Mouse (Mus musculus): ENCODE data around the gene Rnf2.

The Rnf2 gene

DNA sequence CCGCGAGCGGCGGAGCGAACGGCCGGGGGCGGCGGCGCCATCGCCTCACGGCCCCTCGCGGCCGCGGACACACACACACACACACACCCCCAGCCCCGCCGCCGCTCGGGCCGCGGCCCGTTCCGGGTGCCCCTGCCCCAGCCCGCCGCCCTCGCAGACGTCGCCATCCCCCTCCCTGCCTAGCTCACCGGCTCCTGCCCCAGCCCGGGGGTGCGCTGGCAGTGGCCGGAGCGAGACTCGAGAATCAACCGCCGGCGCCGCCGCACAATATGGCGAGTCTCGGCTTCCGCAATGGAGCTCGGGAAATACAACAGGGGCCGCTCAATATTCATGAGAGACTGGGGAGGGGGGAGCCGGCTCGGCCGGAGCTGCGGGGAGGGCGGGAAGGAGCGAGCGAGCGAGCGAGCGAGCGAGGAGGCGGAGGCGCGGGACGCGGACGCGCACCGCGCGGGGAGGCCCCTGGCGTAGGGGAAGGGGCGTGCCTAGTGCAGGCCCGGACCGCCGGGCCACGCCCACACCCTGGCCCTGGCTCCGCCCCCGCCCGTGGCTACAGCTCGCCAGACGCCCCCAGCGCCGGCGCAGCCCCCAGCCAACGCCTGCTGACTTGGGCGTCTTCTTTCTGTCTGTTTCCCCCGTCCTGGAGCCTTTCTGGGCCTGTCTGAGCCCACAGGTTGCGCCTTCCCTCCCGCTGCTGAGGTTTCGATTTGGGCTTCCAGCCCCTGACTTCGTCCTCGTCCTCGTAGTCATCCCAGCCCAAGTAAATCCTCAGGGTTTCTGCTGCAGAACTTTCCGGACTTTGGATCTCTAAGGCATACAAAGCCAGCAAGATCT, at the start of gene Rnf2:
Gene Rnf2, minus strand, starts transcription at position 425 of the 831 bp plus-strand sequence.
- DNase-seq (ENCODE audit: low spot score), result peak; percentile 81

DNA sequence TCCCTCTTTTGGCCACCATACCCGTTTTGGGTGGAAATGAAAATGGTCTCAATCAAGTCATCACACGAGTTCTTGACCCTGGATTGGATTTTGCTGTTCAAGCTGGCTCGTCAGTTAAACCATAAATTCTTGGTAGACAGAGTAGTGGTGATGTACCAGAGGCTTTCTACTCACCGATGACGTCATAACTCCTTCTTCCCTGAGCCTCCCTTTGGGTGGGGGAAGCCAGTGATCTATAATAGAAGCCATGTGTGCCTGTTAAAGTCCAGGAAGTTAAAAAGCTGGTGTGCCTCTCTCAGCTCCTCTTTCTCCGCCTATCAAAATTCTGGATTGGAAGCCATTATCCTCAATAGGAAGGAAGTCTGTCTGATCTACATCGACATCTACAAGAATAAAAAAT, 49.0 kb upstream of the Rnf2 start:
- DNase-seq (ENCODE audit: low spot score), result no peak

DNA sequence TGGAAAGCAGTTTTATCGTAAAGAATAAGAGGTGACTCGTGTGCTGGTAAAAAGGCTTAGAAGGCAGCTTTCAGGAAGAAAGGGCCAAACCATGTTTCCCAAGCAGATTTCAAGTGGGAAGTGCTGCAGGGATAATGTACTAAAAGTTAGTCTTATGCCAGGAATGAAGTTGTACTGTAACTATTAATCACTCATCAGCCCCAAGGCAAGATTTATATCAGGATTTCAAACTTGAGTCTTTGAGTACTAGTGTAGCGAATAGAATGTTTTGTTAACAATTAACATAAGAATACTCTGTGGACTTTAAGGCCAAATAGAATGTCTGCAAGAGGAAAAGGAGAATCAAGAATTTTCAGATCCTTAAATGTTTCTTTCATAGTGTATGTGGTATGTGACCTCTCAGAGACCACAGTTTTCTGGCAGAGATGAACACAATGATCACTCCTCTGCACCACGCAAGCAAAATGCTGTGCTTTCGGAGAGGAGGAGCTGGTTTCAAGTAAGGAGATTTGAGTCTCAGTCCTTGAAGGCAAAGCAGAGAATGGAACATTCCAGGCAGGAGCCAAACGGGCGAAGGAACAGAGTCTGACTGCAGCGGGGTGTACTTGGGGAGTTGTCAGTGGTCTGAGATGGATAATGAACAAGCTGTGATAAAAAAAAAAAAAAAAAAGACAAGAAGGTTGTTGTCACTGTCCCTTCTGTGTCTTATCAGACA, 48.3 kb upstream of the Rnf2 start:
- no peak for DNase-seq (ENCODE audit: low spot score)

DNA sequence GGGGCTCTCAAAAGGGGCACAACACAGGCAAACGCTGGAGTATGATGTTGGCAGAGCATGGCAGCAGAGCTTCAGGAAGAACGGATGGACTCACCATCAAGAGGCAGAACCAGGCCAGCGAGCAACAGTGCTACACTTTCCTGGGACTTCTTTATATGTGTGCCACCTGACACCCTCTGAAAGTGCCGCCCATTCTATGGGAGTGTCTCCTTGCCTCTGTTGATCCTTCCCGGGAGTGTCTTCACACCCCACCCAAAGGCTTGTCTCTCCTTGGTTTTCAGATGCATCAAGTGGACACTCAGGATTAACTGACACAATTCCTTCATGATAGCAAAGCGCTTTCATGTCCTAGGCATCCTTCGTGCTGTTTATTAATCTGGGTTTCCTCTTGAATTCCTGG, 44.8 kb upstream of the Rnf2 start:
- DNase-seq (ENCODE audit: low spot score), result no peak

DNA sequence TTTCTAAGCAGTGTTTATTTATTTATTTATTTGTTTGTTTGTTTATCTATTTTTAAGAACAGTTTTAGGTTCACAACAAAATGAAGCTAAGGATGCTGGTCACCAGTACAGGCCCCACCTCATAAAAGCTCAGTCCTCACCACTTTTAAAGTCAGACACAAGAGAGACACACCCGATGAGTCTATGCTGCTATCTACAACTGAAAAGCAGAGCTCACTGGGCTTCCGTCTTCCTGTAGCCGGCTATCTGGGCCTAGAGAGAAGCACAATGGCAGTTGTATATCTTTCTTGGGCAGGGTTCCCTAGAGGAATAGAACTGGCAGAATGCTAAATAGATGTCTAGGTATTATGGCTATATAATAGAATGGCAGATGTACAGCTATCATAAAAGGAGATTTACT, 43.8 kb upstream of the Rnf2 start:
- no peak for DNase-seq (ENCODE audit: low spot score)

DNA sequence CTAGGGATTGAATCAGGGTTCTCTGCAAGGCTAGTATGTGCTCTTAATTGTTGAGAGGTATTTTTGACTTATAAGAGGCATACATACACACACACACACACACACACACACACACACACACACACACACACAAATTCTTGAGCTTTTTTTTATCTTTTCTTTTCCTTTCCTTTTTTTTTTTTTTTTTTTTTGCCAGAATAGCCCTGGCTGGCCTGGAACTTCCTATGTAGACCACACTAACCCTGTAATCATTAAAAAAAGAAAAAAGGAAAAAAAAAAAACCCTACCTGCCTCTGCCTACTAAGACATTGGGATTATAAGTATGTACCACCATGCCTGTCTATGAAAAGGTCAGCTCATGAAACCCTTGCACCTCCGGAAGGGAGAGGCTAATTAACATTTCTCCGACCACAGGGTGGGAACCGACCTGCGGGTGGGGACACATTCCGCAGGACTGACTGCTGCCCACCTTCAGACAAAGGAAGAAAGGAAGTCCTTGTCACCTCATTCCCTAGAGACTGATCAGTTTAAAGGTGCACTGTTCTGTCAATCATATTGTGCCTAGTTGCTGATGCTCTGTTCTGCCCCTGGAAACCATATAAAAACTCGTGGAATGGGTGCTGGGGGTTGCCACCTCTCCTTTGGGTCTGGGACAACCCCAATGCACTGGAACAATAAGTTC, 43.2 kb upstream of the Rnf2 start:
- no peak for DNase-seq (ENCODE audit: low spot score)

DNA sequence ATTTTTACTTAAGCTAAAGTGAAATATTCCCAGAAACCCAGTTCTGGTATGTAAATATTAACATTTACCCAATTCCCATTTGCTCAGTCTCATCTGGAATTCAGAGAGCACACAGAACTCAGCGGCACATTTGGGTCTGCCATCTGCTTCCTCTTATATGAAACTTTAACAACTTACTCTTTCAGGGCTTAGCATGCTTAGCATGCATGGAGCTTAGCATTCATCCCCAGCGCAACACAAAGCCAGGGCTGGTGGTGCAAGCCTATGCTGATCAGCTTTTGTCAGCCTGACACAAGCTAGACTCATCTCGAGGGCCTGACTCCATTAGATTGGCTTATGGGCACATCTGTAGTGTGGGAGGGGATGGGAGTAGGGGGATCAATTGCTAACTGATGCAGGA, 25.9 kb upstream of the Rnf2 start:
- no peak for DNase-seq (ENCODE audit: low spot score)

DNA sequence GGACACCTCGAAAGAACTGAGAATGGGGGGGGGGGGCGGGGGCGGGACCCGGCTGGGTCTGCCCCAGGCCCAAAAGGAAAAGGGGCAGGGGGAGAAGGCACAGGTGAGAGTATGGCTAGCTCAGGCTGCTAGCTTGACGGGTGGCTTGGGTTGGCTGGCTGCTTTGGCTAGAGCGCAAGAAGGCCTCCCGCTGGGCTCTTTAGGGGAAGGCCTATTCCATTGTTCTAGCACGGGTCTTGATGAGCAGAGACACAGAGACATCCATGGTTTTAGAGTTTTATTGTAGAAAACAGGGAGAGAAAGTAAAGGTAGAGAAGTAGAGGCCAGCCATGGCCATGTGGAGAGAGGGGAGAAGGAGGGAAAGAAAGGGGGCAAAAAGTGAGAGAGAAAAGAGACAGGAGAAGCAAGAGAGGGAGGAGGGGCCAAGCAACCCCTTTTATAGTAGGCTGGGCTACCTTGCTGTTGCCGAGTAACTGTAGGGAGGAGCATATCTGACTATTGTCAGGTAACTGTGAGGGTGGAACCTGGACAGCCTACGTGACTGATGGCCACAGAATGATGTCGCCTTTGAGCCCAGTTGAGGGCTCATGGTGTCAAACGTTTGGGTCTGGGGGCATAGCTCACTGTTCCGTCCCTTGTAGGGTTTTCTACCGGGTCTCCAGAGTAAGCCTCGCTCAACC, 17.0 kb upstream of the Rnf2 start:
- no peak for DNase-seq (ENCODE audit: low spot score)

DNA sequence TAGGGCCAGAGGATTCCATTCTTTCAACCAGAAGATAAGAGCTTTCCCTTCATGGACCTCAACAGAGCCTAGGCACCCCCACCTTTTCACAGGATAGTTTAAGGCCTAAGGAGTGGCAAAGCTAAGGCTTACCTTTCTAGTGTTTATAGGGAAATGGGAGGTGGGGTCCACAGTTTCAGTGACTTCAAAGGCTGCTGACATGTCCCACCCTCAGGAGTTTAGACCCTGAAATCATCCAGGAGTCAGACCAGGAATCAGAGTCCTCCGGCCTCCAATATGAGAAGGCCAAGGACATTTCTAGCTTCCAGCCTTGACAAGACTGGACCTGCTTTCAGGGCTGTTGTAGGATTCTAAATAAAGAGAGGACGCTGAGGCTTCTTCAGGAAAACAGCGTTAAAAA, 16.1 kb upstream of the Rnf2 start:
- no peak for DNase-seq (ENCODE audit: low spot score)

DNA sequence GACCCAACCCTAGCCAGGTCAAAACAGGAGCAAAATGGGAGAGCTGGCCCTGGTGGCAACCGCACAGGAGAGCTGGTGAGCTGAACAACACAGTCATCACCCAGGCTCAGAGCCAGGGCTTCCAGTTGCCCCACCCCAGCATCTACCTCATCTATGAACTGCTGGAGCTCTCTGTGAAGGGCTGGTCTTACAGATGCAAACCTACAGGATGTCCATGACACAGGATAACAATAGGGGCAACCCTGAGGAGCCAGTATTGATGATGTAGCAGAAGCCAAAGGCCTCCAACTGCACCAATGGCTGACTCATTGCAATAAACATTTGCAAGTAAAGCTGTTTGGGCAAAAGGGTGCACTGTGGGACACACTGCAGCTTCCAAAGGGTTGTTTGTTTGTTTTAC, 15.0 kb upstream of the Rnf2 start:
- DNase-seq (ENCODE audit: low spot score), result no peak

DNA sequence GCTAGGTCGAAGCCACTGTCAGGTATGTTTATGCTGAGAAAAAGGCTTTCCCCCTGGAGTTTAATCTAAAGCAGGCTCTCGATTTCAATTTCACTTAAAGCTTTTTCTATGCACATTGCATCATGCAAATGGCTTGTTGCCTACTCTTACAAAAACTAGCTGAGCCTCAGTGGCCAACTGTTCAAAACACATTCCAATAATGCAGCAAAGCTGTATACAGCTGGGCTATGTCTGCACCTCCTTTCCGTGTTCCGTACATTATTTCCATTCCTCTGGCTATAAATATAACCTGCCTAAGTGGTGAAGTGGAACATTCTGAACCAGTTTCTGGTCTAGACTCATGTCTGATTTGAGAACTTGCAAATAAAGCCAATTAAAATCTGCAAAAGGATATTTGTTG, 13.4 kb upstream of the Rnf2 start:
- DNase-seq (ENCODE audit: low spot score), result no peak

DNA sequence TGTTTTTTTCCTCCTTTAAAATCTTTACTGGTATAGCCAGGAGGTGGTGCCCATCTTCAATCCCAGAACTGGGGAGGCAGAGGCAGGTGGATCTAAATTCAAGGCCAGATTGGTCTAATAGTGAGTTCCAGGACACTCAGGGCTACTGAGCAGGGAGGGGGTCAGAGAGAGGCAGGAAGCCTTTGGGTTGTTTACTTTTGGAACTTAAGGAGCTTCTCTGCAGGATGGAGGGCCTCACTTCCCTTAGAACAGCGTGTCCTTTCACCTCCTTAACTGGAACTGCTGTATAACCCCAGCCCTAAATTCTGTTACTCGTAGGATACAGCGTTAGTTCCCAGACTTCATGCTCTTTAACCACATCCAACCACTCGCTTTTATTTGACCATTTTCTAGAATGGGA, 10.1 kb upstream of the Rnf2 start:
- DNase-seq (ENCODE audit: low spot score), result no peak

DNA sequence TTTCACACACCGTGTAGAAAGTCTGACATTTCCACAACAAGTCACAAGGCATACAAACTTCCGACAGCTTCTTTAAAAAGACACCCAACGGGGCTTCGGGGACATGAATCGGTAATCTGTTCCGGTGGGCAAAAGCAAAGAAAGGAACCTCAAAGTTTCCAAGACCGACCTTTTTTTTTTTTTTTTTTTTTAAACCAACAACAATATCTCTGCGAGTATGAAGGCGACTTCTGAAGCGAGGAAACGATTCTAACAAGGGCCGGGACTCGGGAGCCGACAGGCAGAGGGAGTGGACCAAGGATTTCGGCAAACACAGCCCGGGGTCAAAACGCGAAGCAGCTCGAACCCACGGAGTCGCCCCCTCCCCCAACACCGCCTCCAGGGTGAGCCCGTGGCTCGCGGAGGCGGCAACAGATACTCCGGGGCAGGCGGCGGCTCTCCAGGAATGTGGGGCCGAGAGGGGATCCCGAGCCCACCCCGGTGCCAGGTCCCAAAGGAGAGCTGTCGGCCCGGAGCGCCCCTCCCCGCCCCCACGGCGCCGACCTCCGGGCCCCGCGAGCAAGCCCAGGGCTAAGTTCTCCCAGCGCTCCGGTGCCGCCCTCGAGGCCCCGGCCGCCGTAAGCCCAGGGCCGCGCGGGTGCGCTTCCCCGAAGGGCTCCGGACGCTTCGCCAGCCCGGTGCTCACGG, 797 bp downstream of the Rnf2 start:
- peak; percentile 27 for DNase-seq (ENCODE audit: low spot score)

DNA sequence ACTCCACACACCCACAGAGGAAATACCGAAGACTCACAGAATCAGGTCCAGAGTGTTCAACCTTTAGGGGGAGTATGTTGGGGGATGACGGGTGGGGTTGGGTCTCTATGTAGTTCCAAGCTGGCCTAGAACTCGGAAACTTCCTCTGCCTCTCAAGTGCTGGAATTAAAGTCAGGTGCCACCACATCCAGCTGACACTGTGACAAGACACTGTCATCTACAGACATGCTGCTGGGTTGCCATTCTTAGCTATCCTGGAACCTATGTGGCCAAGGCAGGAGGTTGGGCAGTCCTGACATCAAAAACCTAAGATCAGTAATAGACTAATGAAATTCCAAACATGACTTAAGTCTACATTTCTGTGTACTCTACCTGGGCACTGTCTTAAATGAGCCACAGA, 2.4 kb downstream of the Rnf2 start:
- DNase-seq (ENCODE audit: low spot score), result no peak

DNA sequence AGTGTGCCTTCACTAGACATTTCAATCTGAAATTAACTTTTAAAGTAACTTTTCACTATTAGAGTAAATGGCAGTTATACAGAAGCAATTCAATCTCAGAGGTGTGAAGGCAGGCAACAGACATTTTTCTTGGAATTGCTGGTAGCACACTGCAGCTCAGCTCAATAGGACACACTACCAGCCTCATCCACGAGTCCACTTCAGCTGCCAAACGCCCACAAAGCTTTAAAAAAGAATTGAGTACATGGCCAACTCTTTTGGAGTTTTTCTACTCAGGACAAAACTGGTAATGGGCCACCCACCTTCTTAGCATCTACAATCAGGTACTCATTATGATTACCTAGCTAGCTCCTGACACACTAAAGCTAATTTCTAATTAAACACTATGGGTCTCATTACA, 2.8 kb downstream of the Rnf2 start:
- no peak for DNase-seq (ENCODE audit: low spot score)

DNA sequence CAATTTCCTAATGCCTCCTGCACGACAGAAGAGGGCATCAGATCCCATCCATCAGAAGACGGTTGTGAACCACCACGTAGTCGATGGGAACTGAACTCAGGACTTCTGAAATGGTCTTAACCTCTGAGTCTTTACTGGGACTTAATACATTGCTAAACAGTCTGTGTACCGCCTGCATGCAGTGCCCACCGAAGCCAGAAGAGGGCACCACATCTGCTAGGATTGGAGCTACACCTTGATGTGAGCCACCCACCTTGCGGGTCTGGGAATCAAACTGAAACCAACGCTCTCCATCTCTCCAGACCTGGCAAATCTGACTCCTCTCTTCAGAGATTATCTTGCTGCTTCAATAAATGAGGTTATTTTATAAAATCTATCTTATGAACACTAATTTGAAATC, 3.7 kb downstream of the Rnf2 start:
- DNase-seq (ENCODE audit: low spot score), result peak; percentile 60

DNA sequence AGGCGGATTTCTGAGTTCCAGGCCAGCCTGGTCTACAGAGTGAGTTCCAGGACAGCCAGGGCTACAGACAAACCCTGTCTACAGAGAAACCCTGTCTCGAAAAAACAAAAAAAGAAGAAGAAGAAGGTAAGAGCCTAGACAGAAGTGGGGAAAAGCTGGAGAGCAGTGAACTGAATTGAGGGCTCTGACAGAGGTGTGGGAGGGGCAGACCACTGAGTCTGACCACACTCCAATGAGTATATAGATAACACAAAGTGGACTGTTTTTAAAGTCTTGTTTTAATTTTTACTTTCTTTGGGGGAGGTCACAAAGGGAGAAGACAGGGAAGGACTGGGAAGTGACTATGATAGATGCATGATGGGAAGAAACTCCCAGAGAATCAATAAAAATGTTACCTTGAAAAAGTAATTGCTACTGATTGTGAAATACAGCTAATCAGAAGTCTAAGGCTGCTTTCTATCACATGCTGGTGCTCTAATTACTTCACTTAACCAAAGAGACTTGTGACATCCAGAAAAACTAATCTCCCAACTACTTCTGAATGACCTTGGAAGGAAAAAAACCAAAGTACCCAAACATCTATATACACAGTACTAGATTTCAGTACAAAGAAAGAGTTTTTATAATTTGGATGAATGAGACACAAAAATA, 5.0 kb downstream of the Rnf2 start:
- DNase-seq (ENCODE audit: low spot score), result no peak

DNA sequence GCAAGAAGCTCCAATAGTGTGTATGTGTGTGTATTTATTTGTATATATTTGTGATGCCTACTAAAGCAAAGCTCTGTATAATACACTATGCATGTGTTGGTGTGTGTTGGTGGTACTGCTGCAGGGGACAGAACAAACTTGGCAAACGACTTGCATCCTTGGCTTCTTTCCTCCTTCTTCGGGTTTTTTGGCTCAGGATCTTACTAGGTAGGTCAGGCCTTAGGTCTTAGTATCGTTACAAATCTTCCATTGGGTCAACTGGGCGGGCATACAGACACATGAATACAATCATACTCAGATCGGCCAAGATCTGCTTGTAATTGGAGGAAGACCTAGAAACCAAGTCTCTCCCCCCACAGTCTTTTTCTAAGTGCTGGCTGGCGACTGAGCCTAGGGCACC, 6.0 kb downstream of the Rnf2 start:
- no peak for DNase-seq (ENCODE audit: low spot score)

DNA sequence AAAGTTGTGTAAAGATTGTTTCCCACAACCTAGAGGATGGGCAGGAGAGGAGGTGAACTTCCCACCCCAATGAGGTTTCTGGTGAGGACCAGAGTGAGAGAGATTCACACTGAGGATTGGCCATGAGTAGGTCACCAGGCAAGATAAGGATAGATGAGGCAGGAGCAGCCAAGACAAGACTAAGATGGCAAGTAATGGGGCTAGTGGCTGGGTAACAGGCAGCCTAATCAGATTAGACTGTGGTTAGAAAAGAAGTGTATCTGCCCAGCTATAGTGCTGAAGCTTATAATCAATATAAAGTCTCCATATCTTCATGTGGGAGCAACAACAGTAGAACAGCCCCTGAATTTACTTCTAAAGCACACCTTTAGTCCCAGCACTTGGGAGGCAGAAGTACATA, 6.9 kb downstream of the Rnf2 start:
- DNase-seq (ENCODE audit: low spot score), result no peak

DNA sequence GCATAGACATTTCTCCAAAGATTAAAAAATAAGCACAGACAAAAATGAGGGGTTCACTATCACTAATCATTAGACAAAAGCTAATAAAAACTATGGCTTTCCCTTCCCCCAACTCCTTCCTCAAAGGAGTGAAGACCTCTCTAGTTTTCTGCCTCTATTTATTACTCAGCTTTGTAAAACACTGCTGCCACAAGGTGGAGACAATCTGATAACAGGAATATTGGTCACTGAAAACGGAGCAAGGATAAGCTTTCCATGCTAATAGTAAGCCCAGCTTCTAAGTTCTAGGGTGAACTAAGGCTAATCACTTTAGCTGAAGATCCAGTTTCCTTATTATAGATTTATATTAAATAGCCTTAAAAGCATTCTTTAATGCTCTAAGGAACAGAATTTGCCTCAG, 8.3 kb downstream of the Rnf2 start:
- DNase-seq (ENCODE audit: low spot score), result no peak

DNA sequence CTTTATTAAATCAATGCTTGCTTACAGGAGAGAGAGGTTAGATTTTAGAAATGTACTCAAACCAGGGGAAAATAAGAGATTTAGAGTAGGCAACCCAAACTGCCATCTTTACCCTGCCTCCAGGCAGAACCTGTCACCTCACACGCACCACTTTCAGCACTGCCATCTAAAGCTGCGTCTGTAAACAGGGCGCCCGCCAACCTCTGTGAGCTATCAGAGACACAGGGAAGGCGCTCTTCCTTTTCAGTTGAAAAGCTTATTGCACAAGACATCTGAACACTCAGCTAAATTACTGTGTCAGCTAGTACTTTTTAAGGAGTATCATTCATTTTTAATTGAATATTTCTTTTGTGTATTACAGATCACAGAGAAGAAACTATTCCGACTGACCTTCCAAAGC, 10.9 kb downstream of the Rnf2 start:
- no peak for DNase-seq (ENCODE audit: low spot score)
